Mouse (Mus musculus) brown adipose tissue, adult 24 weeks (tissue): Measurements from ENCODE around the gene Apex2. TPM values are rescaled to one million over a fixed set of nuclear protein-coding genes. Genes with fewer than 3 reads are reported as not detected.
"Not testable (repeated sequence)": the region's sequence is repeated elsewhere in the genome, so short reads cannot be mapped to it uniquely, and the experiment has no call there.

ENCODE experiments used
- H3K27ac ChIP-seq: fragments of 200-500 bp; replicated peaks from 2 replicates; pipeline ENCODE4 v1.5.1; 2012; ENCODE audit warnings: low read depth, mild to moderate bottlenecking, low read length
- H3K4me1 ChIP-seq: fragments of 200-500 bp; 2 replicates; pipeline ENCODE4 v1.6.1; 2012; ENCODE audit warnings: low read length, mixed read lengths; ENCODE audit not compliant: control insufficient read depth, insufficient read depth, insufficient read length
- H3K4me3 ChIP-seq: fragments of 200-500 bp; 2 replicates; pipeline ENCODE4 v1.5.1; 2012; ENCODE audit warnings: low read depth, mild to moderate bottlenecking, low read length, moderate library complexity; ENCODE audit not compliant: insufficient read depth
- polyA plus RNA-seq: library from polyadenylated mRNA; stranded (reverse); fragments of >200 nt; gene quantifications from 2 replicates; pipeline ENCODE4 v1.2.4, GENCODE M21; 2012; ENCODE audit not compliant: missing spikeins, insufficient read depth, insufficient read length

The Apex2 gene
- polyA plus RNA-seq, 1 experiment: 5.9 TPM

- H3K4me1 ChIP-seq: no peaks in the 10 kb centered on the region
- no peak overlapping the region for H3K4me3 ChIP-seq
- no peak overlapping the region for H3K27ac ChIP-seq
Measured at GRCm38 (mm10) chrX:150541684-150542083, 48.0 kb downstream of the Apex2 start.

- Histone ChIP-seq H3K4me3 (no peak overlapping the region), H3K27ac (no peak overlapping the region), H3K4me1 (no peaks in the 10 kb centered on the region)
Measured at GRCm38 (mm10) chrX:150540111-150540510, 49.6 kb downstream of the Apex2 start.

GRCm38 (mm10) chrX:150516477-150516876 lies 73.2 kb downstream of the Apex2 start:
- Histone ChIP-seq H3K27ac (no peak overlapping the region), H3K4me3 (no peak overlapping the region)

GRCm38 (mm10) chrX:150516015-150516414 lies 73.7 kb downstream of the Apex2 start:
- Histone ChIP-seq H3K4me1 (no peaks in the 10 kb centered on the region), H3K27ac (no peak overlapping the region), H3K4me3 (no peak overlapping the region)

More at GRCm38 (mm10) chrX:150516477-150516876, 73.2 kb downstream of the Apex2 start:
- H3K4me1 ChIP-seq: no peaks in the 10 kb centered on the region

- H3K4me1 ChIP-seq: no peaks in the 10 kb centered on the region
- H3K4me3 ChIP-seq: no peak overlapping the region
- H3K27ac ChIP-seq: no peak overlapping the region
Measured at GRCm38 (mm10) chrX:150514127-150514526, 75.5 kb downstream of the Apex2 start.

- Histone ChIP-seq H3K4me1 (no peaks in the 10 kb centered on the region), H3K27ac (no peak overlapping the region), H3K4me3 (no peak overlapping the region)
Measured at GRCm38 (mm10) chrX:150511274-150511673, 78.4 kb downstream of the Apex2 start.

GRCm38 (mm10) chrX:150510631-150511030 lies 79.0 kb downstream of the Apex2 start:
- Histone ChIP-seq H3K27ac (no peak overlapping the region), H3K4me1 (no peaks in the 10 kb centered on the region), H3K4me3 (no peak overlapping the region)

GRCm38 (mm10) chrX:150508696-150509095 lies 81.0 kb downstream of the Apex2 start:
- no peaks in the 10 kb centered on the region for H3K4me1 ChIP-seq
- no peak overlapping the region for H3K27ac ChIP-seq
- H3K4me3 ChIP-seq: no peak overlapping the region

- not testable (repeated sequence) for H3K4me1 ChIP-seq, H3K4me3 ChIP-seq, H3K27ac ChIP-seq
Measured at GRCm38 (mm10) chrX:150487811-150488210, 101.9 kb downstream of the Apex2 start.

GRCm38 (mm10) chrX:150486314-150487030 lies 103.2 kb downstream of the Apex2 start:
- H3K4me3 ChIP-seq, H3K27ac ChIP-seq: not testable (repeated sequence)

GRCm38 (mm10) chrX:150477854-150478780 lies 111.6 kb downstream of the Apex2 start:
- peak overlapping the region; percentile 80 for H3K4me3 ChIP-seq
- H3K4me1 ChIP-seq: no peaks in the 10 kb centered on the region
- H3K27ac ChIP-seq: peak overlapping the region; percentile 100

More at GRCm38 (mm10) chrX:150486314-150487030, 103.2 kb downstream of the Apex2 start:
- H3K4me1 ChIP-seq: not testable (repeated sequence)

GRCm38 (mm10) chrX:150471416-150471815 lies 118.3 kb downstream of the Apex2 start:
- Histone ChIP-seq H3K27ac (no peak overlapping the region), H3K4me1 (no peaks in the 10 kb centered on the region), H3K4me3 (no peak overlapping the region)

Other genes with a start within 250 kb of the Apex2 start
- gene Tmem29, start 130.7 kb downstream of the Apex2 start, polyA plus RNA-seq: 12.7 and 19.0 TPM in 2 replicates
- 2.2 and 18.3 TPM in 2 replicates for gene Alas2, start 42.5 kb downstream of the Apex2 start, polyA plus RNA-seq
- gene Pfkfb1, start 1.6 kb downstream of the Apex2 start, polyA plus RNA-seq: 34.1 and 34.2 TPM in 2 replicates
- gene Tro, start 67.7 kb upstream of the Apex2 start, polyA plus RNA-seq: not detected in 2 replicates
- gene Maged2, start 224.5 kb upstream of the Apex2 start, polyA plus RNA-seq: 15.7 and 17.4 TPM in 2 replicates